9 mouse cellular contexts compared by ENCODE assay signal in the genomic region with DNA sequence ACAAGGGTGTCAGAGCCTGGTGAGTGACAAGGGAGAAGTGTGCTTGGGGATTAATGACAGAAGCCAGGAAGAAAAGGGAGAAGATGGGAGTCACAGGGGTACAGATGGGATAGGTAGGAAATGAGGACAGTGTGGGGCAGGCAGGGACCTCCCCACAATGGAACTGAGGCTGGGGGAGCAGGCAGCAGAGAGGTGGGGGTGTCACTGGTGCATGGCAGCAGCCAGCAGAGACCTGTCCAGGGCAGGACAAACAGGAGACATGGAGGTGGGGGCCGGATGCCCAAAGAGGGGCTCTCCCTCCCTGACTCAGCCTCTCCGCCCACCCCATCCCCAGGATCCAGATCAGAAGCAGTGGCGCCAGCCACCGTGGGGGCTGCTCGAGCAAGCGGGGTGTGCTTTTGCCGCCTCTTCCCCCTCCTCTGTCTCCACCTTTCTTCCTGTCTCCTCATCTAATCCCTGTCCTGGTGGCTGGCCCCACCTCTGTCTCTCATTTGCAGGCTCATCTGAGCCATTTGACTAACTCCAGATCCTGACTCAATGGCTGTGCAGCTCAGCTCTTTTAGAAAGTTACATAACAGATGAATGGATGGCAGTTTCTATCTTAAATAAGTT. TPM values are rescaled to one million over a fixed set of nuclear protein-coding genes. Genes with fewer than 3 reads are reported as not detected.
DNase-seq lines count a peak whose midpoint lies in the region; ATAC-seq and TF ChIP-seq lines count a peak whose summit lies in the region.
"Had no signal": no experiment of that assay in that cellular context is flagged by ENCODE, and none has a peak within 500 bp of the region (broad histone marks: within the 10 kb centered on the region; RNA-seq: fewer than 3 reads in every experiment).

No protein-coding gene starts in this region.

- peaks cover 66% of the 10 kb centered on the region for H3K4me1 ChIP-seq in heart, embryonic 10.5 days
- peaks cover 17% of the 10 kb centered on the region for H3K4me1 ChIP-seq in embryonic fibroblast, embryonic 13.5 days (ENCODE audit: control insufficient read depth, insufficient read depth, low read length)
- peaks cover 57% of the 10 kb centered on the region for H3K4me1 ChIP-seq in intestine, embryonic 15.5 days (replicated peaks)
- peaks cover 10% of the 10 kb centered on the region for H3K4me1 ChIP-seq in midbrain, embryonic 16.5 days (ENCODE audit: control insufficient read depth, insufficient read depth, low read length)
- H3K4me1 ChIP-seq in cerebellum, adult 2 months (ENCODE audit: control insufficient read depth, insufficient read depth, low read length), result peaks cover 22% of the 10 kb centered on the region

- H3K4me2 ChIP-seq in intestine, embryonic 15.5 days (replicated peaks), result peak overlapping the region; percentile 26; the same call in 1 of the 2 replicates
- no peak overlapping the region; the same call in 1 of the 2 replicates for H3K4me2 ChIP-seq in midbrain, embryonic 16.5 days (ENCODE audit: low read length)

- no peaks in the 10 kb centered on the region for H3K27me3 ChIP-seq in heart, embryonic 10.5 days (ENCODE audit: insufficient read depth, poor library complexity, severe bottlenecking)
- no peaks in the 10 kb centered on the region for H3K27me3 ChIP-seq in intestine, embryonic 15.5 days (replicated peaks)
- H3K27me3 ChIP-seq in midbrain, embryonic 16.5 days (ENCODE audit: control insufficient read depth, insufficient read depth, low read depth, low read length), result no peaks in the 10 kb centered on the region
- H3K27me3 ChIP-seq in cerebellum, adult 2 months (ENCODE audit: control insufficient read depth, insufficient read depth, low read length), result no peaks in the 10 kb centered on the region

- H3K4me3 ChIP-seq in heart, embryonic 10.5 days, result peak overlapping the region; percentile 42
- no peak overlapping the region for H3K4me3 ChIP-seq in embryonic fibroblast, embryonic 13.5 days (ENCODE audit: insufficient read depth, low read length)
- H3K4me3 ChIP-seq in intestine, embryonic 15.5 days (replicated peaks), result no peak overlapping the region
- H3K4me3 ChIP-seq in midbrain, embryonic 16.5 days (ENCODE audit: low read depth, low read length), result no peak overlapping the region
- H3K4me3 ChIP-seq in cerebellum, adult 2 months (replicated peaks; ENCODE audit: insufficient read depth, low read depth, low read length), result no peak overlapping the region

- no peak; the same call in 1 of the 2 replicates for TF ChIP-seq POLR2A in embryonic fibroblast, embryonic 13.5 days (IDR thresholded peaks at IDR 0.05; ENCODE audit: low read depth, low read length)
- TF ChIP-seq POLR2A in cerebellum, adult 2 months (IDR thresholded peaks at IDR 0.05; ENCODE audit: borderline replicate concordance, insufficient read depth, low read length), result no peak

- H3K27ac ChIP-seq in heart, embryonic 10.5 days, result peak overlapping the region; percentile 87
- H3K27ac ChIP-seq in embryonic fibroblast, embryonic 13.5 days (ENCODE audit: insufficient read depth, low read length), result peak overlapping the region; percentile 48
- 0 out of 2 replicates have a peak overlapping the region, but pooled peaks have one; percentile 22 for H3K27ac ChIP-seq in intestine, embryonic 15.5 days
- no peak overlapping the region for H3K27ac ChIP-seq in midbrain, embryonic 16.5 days (ENCODE audit: low read length)
- no peak overlapping the region for H3K27ac ChIP-seq in cerebellum, adult 2 months (ENCODE audit: insufficient read depth, low read length)

- peaks cover 34% of the 10 kb centered on the region for H3K36me3 ChIP-seq in heart, embryonic 10.5 days
- H3K36me3 ChIP-seq in intestine, embryonic 15.5 days, result peaks cover 23% of the 10 kb centered on the region
- peaks cover 21% of the 10 kb centered on the region for H3K36me3 ChIP-seq in midbrain, embryonic 16.5 days (ENCODE audit: control insufficient read depth, insufficient read depth, low read length)

- no peak for DNase-seq in heart, embryonic 10.5 days (ENCODE audit: low spot score)
- DNase-seq in heart, postnatal 4 days, result no peak
- DNase-seq in cerebellum, adult 2 months, result no peak
- DNase-seq in frontal cortex, postnatal 25 days (ENCODE audit: low spot score in 2 of 2), result no peak

- peak; percentile 34 for ATAC-seq in CD4-positive, CD25-positive, alpha-beta regulatory T cell, adult 4 months
- ATAC-seq in intestine, embryonic 15.5 days, result no peak; the same call in 1 of the 2 replicates
- peak; percentile 17; the same call in 1 of the 2 replicates for ATAC-seq in midbrain, embryonic 16.5 days

- no peak for TF ChIP-seq CTCF in embryonic fibroblast, embryonic 13.5 days (IDR thresholded peaks at IDR 0.05; ENCODE audit: borderline replicate concordance, insufficient read depth, low read length)
- no peak for TF ChIP-seq CTCF in cerebellum, adult 2 months (IDR thresholded peaks at IDR 0.05; ENCODE audit: borderline replicate concordance, insufficient read depth, low read depth, low read length)

- peak overlapping the region; percentile 4; the same call in 1 of the 2 replicates for H3K9ac ChIP-seq in intestine, embryonic 15.5 days
- peak overlapping the region; percentile 55 for H3K9ac ChIP-seq in midbrain, embryonic 16.5 days (ENCODE audit: low read depth, low read length)

- WGBS in heart, embryonic 10.5 days, result 5% methylated on average over 7 of the region's 7 CpGs
- WGBS in intestine, embryonic 15.5 days, result 16% methylated on average over 6 of the region's 7 CpGs
- 6% methylated on average over 7 of the region's 7 CpGs for WGBS in midbrain, embryonic 16.5 days
- 22% methylated on average over 7 of the region's 7 CpGs for WGBS in cerebellum, adult 2 months

- H3K9me3 ChIP-seq in heart, embryonic 10.5 days, result no peaks in the 10 kb centered on the region
- no peaks in the 10 kb centered on the region for H3K9me3 ChIP-seq in intestine, embryonic 15.5 days
- H3K9me3 ChIP-seq in midbrain, embryonic 16.5 days (replicated peaks; ENCODE audit: control insufficient read depth, low read length, poor library complexity, severe bottlenecking), result no peaks in the 10 kb centered on the region

RNA-seq across cellular contexts. Expression of a gene that starts 8.3 kb away (rescaled TPM):
- polyA plus RNA-seq in heart, embryonic 10.5 days (2016; fragmentation: Nextera tagmentation; extraction: Ambion mirVana), result 30.1 and 30.2 TPM in 2 replicates
- total RNA-seq in heart, postnatal 4 days (2021), result 10 to 100 TPM; 42.9 to 44.9 TPM
- polyA plus RNA-seq in CD4-positive, CD25-positive, alpha-beta regulatory T cell, adult 4 months (2017; shearing (Covaris generic)), result 10 to 100 TPM; 36.5 to 68.4 TPM
- polyA plus RNA-seq in embryonic fibroblast, embryonic 13.5 days (2011; ENCODE audit: insufficient read length, low read depth, missing spikeins), result 31.5 and 32.0 TPM in 2 replicates
- 18.5 and 19.3 TPM in 2 replicates for polyA plus RNA-seq in intestine, embryonic 15.5 days (2015; fragmentation: Nextera tagmentation; extraction: Ambion mirVana)
- 32.1 and 36.8 TPM in 2 replicates for polyA plus RNA-seq in midbrain, embryonic 16.5 days (2015; fragmentation: Nextera tagmentation; extraction: Ambion mirVana)
- polyA plus RNA-seq in cerebellum, adult 2 months (2012; rRNA removed), result 59.3 and 62.7 TPM in 2 replicates

RNA-seq across cellular contexts. Expression of a gene that starts 23.8 kb away (rescaled TPM):
- polyA plus RNA-seq in heart, embryonic 10.5 days (2016; fragmentation: Nextera tagmentation; extraction: Ambion mirVana), result 4.1 and 4.8 TPM in 2 replicates
- total RNA-seq in heart, postnatal 4 days (2021), result 10 to 100 TPM; 40.9 to 42.4 TPM
- 1 to 10 TPM; 6.9 to 9.7 TPM for polyA plus RNA-seq in CD4-positive, CD25-positive, alpha-beta regulatory T cell, adult 4 months (2017; shearing (Covaris generic))
- 48.0 and 60.5 TPM in 2 replicates for polyA plus RNA-seq in embryonic fibroblast, embryonic 13.5 days (2011; ENCODE audit: insufficient read length, low read depth, missing spikeins)
- polyA plus RNA-seq in intestine, embryonic 15.5 days (2015; fragmentation: Nextera tagmentation; extraction: Ambion mirVana), result 2.3 and 2.5 TPM in 2 replicates
- polyA plus RNA-seq in midbrain, embryonic 16.5 days (2015; fragmentation: Nextera tagmentation; extraction: Ambion mirVana), result 0.21 and 0.78 TPM in 2 replicates
- 4.9 and 5.0 TPM in 2 replicates for polyA plus RNA-seq in cerebellum, adult 2 months (2012; rRNA removed)

RNA-seq across cellular contexts. Expression of a gene that starts 30.0 kb away (rescaled TPM):
- polyA plus RNA-seq in heart, embryonic 10.5 days (2016; fragmentation: Nextera tagmentation; extraction: Ambion mirVana), result 34.2 and 35.8 TPM in 2 replicates
- 10 to 100 TPM; 15.5 to 16.4 TPM for total RNA-seq in heart, postnatal 4 days (2021)
- 10 to 100 TPM; 46.8 to 72.8 TPM for polyA plus RNA-seq in CD4-positive, CD25-positive, alpha-beta regulatory T cell, adult 4 months (2017; shearing (Covaris generic))
- 7.8 and 13.1 TPM in 2 replicates for polyA plus RNA-seq in embryonic fibroblast, embryonic 13.5 days (2011; ENCODE audit: insufficient read length, low read depth, missing spikeins)
- polyA plus RNA-seq in intestine, embryonic 15.5 days (2015; fragmentation: Nextera tagmentation; extraction: Ambion mirVana), result 22.4 and 23.7 TPM in 2 replicates
- polyA plus RNA-seq in midbrain, embryonic 16.5 days (2015; fragmentation: Nextera tagmentation; extraction: Ambion mirVana), result 40.0 and 49.8 TPM in 2 replicates
- 36.9 and 37.3 TPM in 2 replicates for polyA plus RNA-seq in cerebellum, adult 2 months (2012; rRNA removed)

RNA-seq across cellular contexts. Expression of a gene that starts 35.7 kb away (rescaled TPM):
- polyA plus RNA-seq in heart, embryonic 10.5 days (2016; fragmentation: Nextera tagmentation; extraction: Ambion mirVana), result 1.1 and 1.9 TPM in 2 replicates
- total RNA-seq in heart, postnatal 4 days (2021), result under 1 TPM in 1 of 2 experiments, not detected in 1; 0.56 TPM
- 10 to 100 TPM; 15.2 to 31.5 TPM for polyA plus RNA-seq in CD4-positive, CD25-positive, alpha-beta regulatory T cell, adult 4 months (2017; shearing (Covaris generic))
- 0.73 TPM in 1 of 2 replicates, not detected in the other for polyA plus RNA-seq in embryonic fibroblast, embryonic 13.5 days (2011; ENCODE audit: insufficient read length, low read depth, missing spikeins)
- polyA plus RNA-seq in intestine, embryonic 15.5 days (2015; fragmentation: Nextera tagmentation; extraction: Ambion mirVana), result 1.9 and 2.4 TPM in 2 replicates
- polyA plus RNA-seq in midbrain, embryonic 16.5 days (2015; fragmentation: Nextera tagmentation; extraction: Ambion mirVana), result 61.6 and 90.5 TPM in 2 replicates
- polyA plus RNA-seq in cerebellum, adult 2 months (2012; rRNA removed), result 27.2 and 27.4 TPM in 2 replicates
- total RNA-seq: hematopoietic stem cell, adult 5-6 weeks had no signal

RNA-seq across cellular contexts. Expression of a gene that starts 43.9 kb away (rescaled TPM):
- polyA plus RNA-seq in heart, embryonic 10.5 days (2016; fragmentation: Nextera tagmentation; extraction: Ambion mirVana), result 45.3 and 54.6 TPM in 2 replicates
- 100 to 1,000 TPM; 147 to 149 TPM for total RNA-seq in heart, postnatal 4 days (2021)
- 10 to 100 TPM; 40.5 to 57.0 TPM for polyA plus RNA-seq in CD4-positive, CD25-positive, alpha-beta regulatory T cell, adult 4 months (2017; shearing (Covaris generic))
- polyA plus RNA-seq in embryonic fibroblast, embryonic 13.5 days (2011; ENCODE audit: insufficient read length, low read depth, missing spikeins), result 125 and 155 TPM in 2 replicates
- 43.9 and 51.5 TPM in 2 replicates for polyA plus RNA-seq in intestine, embryonic 15.5 days (2015; fragmentation: Nextera tagmentation; extraction: Ambion mirVana)
- 38.3 and 41.1 TPM in 2 replicates for polyA plus RNA-seq in midbrain, embryonic 16.5 days (2015; fragmentation: Nextera tagmentation; extraction: Ambion mirVana)
- polyA plus RNA-seq in cerebellum, adult 2 months (2012; rRNA removed), result 48.7 and 49.0 TPM in 2 replicates

Comparison
In these comparisons a context has a peak if more than half of its experiments do, and no peak if none do; other contexts are left out.
1. H3K27ac ChIP-seq: peak in heart, embryonic 10.5 days (single experiment), embryonic fibroblast, embryonic 13.5 days (single experiment) and intestine, embryonic 15.5 days (single experiment); none in midbrain, embryonic 16.5 days (single experiment) and cerebellum, adult 2 months (single experiment).